Mouse (Mus musculus) kidney, adult 9 months (tissue): ENCODE measurements at regions not wholly inside any gene's neighbourhood (a gene's known extent, or its start where the extent isn't known, plus 50 kb on each side); places are given as distances from the start of the nearest gene placed in this dataset.
"Not testable (repeated sequence)": the region's sequence is repeated elsewhere in the genome, so short reads cannot be mapped to it uniquely, and the experiment has no call there.

Experiments
- DNase-seq: peaks from one replicate; pipeline ENCODE4 v3.0.0; 2022

GRCm38 (mm10) chr3:153144217-153144616 lies 162.2 kb upstream of the St6galnac5 start:
- DNase-seq, result no peak

GRCm38 (mm10) chr3:153140985-153141384 lies 158.9 kb upstream of the St6galnac5 start:
- DNase-seq, result no peak

GRCm38 (mm10) chr3:153125335-153125734 lies 143.3 kb upstream of the St6galnac5 start:
- DNase-seq, result no peak

GRCm38 (mm10) chr3:153121934-153122333 lies 139.9 kb upstream of the St6galnac5 start:
- DNase-seq, result no peak

GRCm38 (mm10) chr3:153119142-153119541 lies 137.1 kb upstream of the St6galnac5 start:
- no peak for DNase-seq

GRCm38 (mm10) chr3:153118643-153119042 lies 136.6 kb upstream of the St6galnac5 start:
- no peak for DNase-seq

- DNase-seq, result no peak
Observed at GRCm38 (mm10) chr3:153105591-153105990, 123.5 kb upstream of the St6galnac5 start.

- DNase-seq, result not testable (repeated sequence)
Observed at GRCm38 (mm10) chr3:153090572-153090971, 108.5 kb upstream of the St6galnac5 start.

GRCm38 (mm10) chr3:153085096-153085788 lies 103.2 kb upstream of the St6galnac5 start:
- peak; percentile 51 for DNase-seq

GRCm38 (mm10) chr3:153084226-153085095 lies 102.4 kb upstream of the St6galnac5 start:
- no peak for DNase-seq

GRCm38 (mm10) chr3:153080371-153080770 lies 98.3 kb upstream of the St6galnac5 start:
- no peak for DNase-seq

GRCm38 (mm10) chr3:153077846-153078703 lies 96.0 kb upstream of the St6galnac5 start:
- no peak for DNase-seq

- DNase-seq, result no peak
Observed at GRCm38 (mm10) chr3:153072200-153072919, 90.3 kb upstream of the St6galnac5 start.

- DNase-seq, result no peak
Observed at GRCm38 (mm10) chr3:153071549-153071948, 89.5 kb upstream of the St6galnac5 start.

GRCm38 (mm10) chr3:153071123-153071522 lies 89.1 kb upstream of the St6galnac5 start:
- DNase-seq, result no peak

- no peak for DNase-seq
Observed at GRCm38 (mm10) chr3:153065890-153066289, 83.8 kb upstream of the St6galnac5 start.

- DNase-seq, result no peak
Observed at GRCm38 (mm10) chr3:153053163-153053562, 71.1 kb upstream of the St6galnac5 start.

- DNase-seq, result no peak
Observed at GRCm38 (mm10) chr3:153051566-153051965, 69.5 kb upstream of the St6galnac5 start.

GRCm38 (mm10) chr3:153045328-153045727 lies 63.3 kb upstream of the St6galnac5 start:
- DNase-seq, result no peak

GRCm38 (mm10) chr3:153033980-153034379 lies 51.9 kb upstream of the St6galnac5 start:
- DNase-seq, result no peak
